Mouse (Mus musculus) limb, embryonic 14.5 days (tissue): Measurements from ENCODE around the gene Cntn6. TPM values are rescaled to one million over a fixed set of nuclear protein-coding genes. Genes with fewer than 3 reads are reported as not detected.

ENCODE experiments used
- ATAC-seq: fragments of 200-750 bp; cut with Nextera tagmentation; 2 replicates; pipeline ENCODE4 v1.8.0; 2017; ENCODE audit warnings: low read depth, moderate number of reproducible peaks, moderate TSS enrichment; ENCODE audit not compliant: low FRiP score
- DNase-seq: peaks from one replicate; pipeline ENCODE4 v3.0.0-alpha.2; 2015; ENCODE audit warnings: low spot score
- H3K27ac ChIP-seq: fragments of 300-500 bp; sonication (generic); replicated peaks from 2 replicates; pipeline ENCODE4 v1.5.1; 2014; ENCODE audit warnings: low read depth, mild to moderate bottlenecking, low read length, moderate library complexity, mixed read lengths
- H3K27me3 ChIP-seq: fragments of 300-500 bp; sonication (generic); 2 replicates; pipeline ENCODE4 v1.6.1; 2014; ENCODE audit warnings: low read length, mixed read lengths; ENCODE audit not compliant: control insufficient read depth, insufficient read depth
- H3K36me3 ChIP-seq: fragments of 300-500 bp; sonication (generic); 2 replicates; pipeline ENCODE4 v1.6.1; 2014; ENCODE audit warnings: mild to moderate bottlenecking, low read length, moderate library complexity, mixed read lengths; ENCODE audit not compliant: control insufficient read depth, insufficient read depth
- H3K4me1 ChIP-seq: fragments of 300-500 bp; sonication (generic); 2 replicates; pipeline ENCODE4 v1.6.1; 2014; ENCODE audit warnings: antibody characterized with exemption, low read length, mixed read lengths; ENCODE audit not compliant: control insufficient read depth, insufficient read depth
- H3K4me2 ChIP-seq: fragments of 300-500 bp; sonication (generic); replicated peaks from 2 replicates; pipeline ENCODE4 v1.6.1; 2014; ENCODE audit warnings: low read depth, mild to moderate bottlenecking, low read length, moderate library complexity; ENCODE audit not compliant: severe bottlenecking
- H3K4me3 ChIP-seq: fragments of 300-500 bp; sonication (generic); replicated peaks from 2 replicates; pipeline ENCODE4 v1.5.1; 2014; ENCODE audit warnings: low read length
- H3K9ac ChIP-seq: fragments of 300-500 bp; sonication (generic); 2 replicates; pipeline ENCODE4 v1.6.1; 2014; ENCODE audit warnings: mild to moderate bottlenecking, low read depth, low read length, moderate library complexity; ENCODE audit not compliant: severe bottlenecking
- H3K9me3 ChIP-seq: fragments of 300-500 bp; sonication (generic); 2 replicates; pipeline ENCODE4 v1.6.1; 2016; ENCODE audit warnings: low read length; ENCODE audit not compliant: control insufficient read depth
- POLR2A ChIP-seq: fragments of 200-500 bp; IDR thresholded peaks from 2 replicates; pipeline ENCODE4 v1.8.0; 2012; ENCODE audit warnings: inconsistent platforms, mild to moderate bottlenecking, moderate library complexity, borderline replicate concordance; ENCODE audit not compliant: insufficient read depth, insufficient read length; ENCODE audit errors: extremely low read depth
- WGBS: fragments of 180-500 bp; shearing (Covaris S2); extraction: QIAGEN DNeasy Blood & Tissue Kit; methylation state at CpG from one replicate; pipeline ENCODE4 v1.1.7; 2014; 5-methylcytosine and 5-hydroxymethylcytosine counted together
- polyA plus RNA-seq, 2 experiments: library from polyadenylated mRNA; depleted of rRNA in 1 of 2; stranded (reverse) in 1 of 2; unstranded in 1 of 2; fragments of >200 nt; fragmentation: Nextera tagmentation in 1 of 2; extraction: Ambion mirVana in 1 of 2; gene quantifications; 2 replicates each; pipeline versions ENCODE4 v1.2.1 to v1.2.3; 2012 to 2014

Gene Cntn6
- polyA plus RNA-seq, 2 experiments, result 0.56 to 0.64 TPM

DNA sequence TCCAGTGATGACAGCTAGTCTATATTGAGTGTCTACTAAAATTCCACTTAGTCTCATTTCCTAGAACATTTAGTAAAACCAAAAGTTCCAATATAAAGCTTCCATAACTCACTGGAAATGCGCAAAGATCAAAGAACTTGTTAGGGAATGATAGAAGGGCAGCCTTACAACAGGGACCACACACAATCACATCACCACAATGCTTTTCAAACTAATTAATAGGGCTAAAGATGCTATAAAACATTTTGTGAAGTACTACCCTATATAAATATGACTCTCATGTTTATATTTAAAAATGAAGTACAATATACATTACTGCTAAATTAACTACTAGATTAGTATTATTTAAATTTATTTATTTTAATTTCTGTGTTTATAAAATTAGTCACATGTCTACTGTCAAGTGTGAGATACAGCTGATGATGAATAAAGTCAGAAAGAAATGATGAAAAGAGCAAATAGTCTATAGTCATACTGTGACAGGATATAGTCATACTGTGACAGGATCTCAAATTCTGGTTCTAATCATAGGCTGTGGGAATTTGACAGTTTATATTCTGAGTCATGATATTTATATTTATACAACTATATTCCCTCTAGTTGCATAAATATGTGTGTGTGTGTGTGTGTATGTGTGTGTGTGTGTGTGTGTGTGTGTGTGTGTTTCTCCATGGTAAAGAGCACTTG lies 187.4 kb downstream of the Cntn6 start:
- WGBS, result 72% methylated on average over 1 of the region's 1 CpGs
- no peak for TF ChIP-seq POLR2A
- DNase-seq, result no peak
- no peaks in the 10 kb centered on the region for H3K9me3 ChIP-seq
- H3K9ac ChIP-seq, result no peak overlapping the region
- H3K4me2 ChIP-seq, result no peak overlapping the region
- no peaks in the 10 kb centered on the region for H3K36me3 ChIP-seq
- no peak for ATAC-seq
- no peak overlapping the region for H3K4me3 ChIP-seq
- no peaks in the 10 kb centered on the region for H3K27me3 ChIP-seq
- H3K4me1 ChIP-seq, result no peaks in the 10 kb centered on the region
- H3K27ac ChIP-seq, result no peak overlapping the region

DNA sequence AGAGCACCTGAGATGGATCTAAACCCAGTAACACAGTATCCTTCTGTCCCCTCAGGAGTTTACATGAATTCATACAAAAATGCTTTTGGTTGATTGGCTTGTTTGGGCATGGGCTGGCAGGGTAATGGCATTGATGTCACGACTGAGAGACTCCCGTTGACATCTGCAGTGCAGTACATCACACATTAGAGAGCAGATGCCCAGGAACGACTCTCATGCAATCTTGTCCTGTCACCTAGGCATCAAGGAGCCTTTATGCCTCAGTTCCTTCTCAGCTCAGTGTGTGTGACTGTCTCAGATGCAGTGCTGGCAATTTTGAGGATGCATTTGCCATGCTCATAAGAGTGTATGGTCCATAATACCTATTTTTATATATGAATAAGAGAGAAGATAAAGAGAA lies 195.4 kb downstream of the Cntn6 start:
- DNase-seq (no peak), ATAC-seq (no peak)
- no peaks in the 10 kb centered on the region for H3K4me1 ChIP-seq
- H3K4me3 ChIP-seq, result no peak overlapping the region
- H3K36me3 ChIP-seq, result no peaks in the 10 kb centered on the region
- no peak overlapping the region for H3K27ac ChIP-seq
- no peak overlapping the region for H3K9ac ChIP-seq
- no peak for TF ChIP-seq POLR2A
- H3K9me3 ChIP-seq, result no peaks in the 10 kb centered on the region
- no peaks in the 10 kb centered on the region for H3K27me3 ChIP-seq
- WGBS, result 51% methylated on average over 3 of the region's 3 CpGs
- H3K4me2 ChIP-seq, result no peak overlapping the region

DNA sequence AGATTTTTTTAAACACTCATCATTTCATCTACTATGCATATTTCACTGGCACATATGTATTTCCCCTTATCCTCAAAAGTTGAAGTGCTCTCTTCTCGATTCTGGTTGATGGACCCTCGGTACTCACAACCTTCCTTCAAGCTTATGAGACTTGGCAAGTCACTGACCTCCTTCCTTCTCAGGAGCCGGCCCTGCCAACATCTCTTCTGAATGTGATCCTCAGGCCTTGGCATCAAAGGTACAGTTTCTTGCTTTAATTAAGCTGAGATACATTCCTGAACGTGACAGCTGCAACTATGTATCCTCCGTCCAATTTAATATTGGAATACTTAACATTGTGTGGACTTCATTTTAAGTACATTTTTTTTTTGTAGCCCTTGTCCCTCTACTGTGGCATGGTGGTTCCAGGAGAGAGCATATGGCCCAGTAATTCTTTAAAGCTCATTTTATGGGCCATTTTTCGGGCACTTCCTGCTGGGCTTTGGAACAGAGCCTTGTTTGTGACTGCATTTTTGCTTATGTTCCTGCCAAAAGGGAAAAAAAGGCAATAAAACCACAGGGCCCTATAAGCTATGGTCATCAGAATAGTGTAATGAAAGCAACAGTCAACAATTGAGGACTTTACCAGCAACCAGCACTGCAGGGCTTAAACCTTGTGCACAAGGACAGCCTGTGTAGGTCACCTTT lies 196.0 kb downstream of the Cntn6 start:
- WGBS, result 26% methylated on average over 6 of the region's 6 CpGs
- TF ChIP-seq POLR2A, result no peak

GRCm38 (mm10) chr6:104728571-104728970 lies 236.0 kb downstream of the Cntn6 start:
- no peaks in the 10 kb centered on the region for H3K27me3 ChIP-seq
- WGBS, result 51% methylated on average over 1 of the region's 1 CpGs
- no peaks in the 10 kb centered on the region for H3K4me1 ChIP-seq
- no peak overlapping the region for H3K4me3 ChIP-seq
- DNase-seq (no peak), ATAC-seq (no peak)
- H3K9me3 ChIP-seq, result no peaks in the 10 kb centered on the region
- no peak overlapping the region for H3K27ac ChIP-seq
- no peak for TF ChIP-seq POLR2A
- no peaks in the 10 kb centered on the region for H3K36me3 ChIP-seq
- no peak overlapping the region for H3K4me2 ChIP-seq
- no peak overlapping the region for H3K9ac ChIP-seq

More for the DNA sequence above, 196.0 kb downstream of the Cntn6 start:
- peak; percentile 16 for DNase-seq
- no peak overlapping the region for H3K27ac ChIP-seq
- no peaks in the 10 kb centered on the region for H3K27me3 ChIP-seq
- ATAC-seq, result peak; percentile 37; the same call in 1 of the 2 replicates
- H3K4me3 ChIP-seq, result no peak overlapping the region
- H3K4me2 ChIP-seq, result no peak overlapping the region
- no peaks in the 10 kb centered on the region for H3K36me3 ChIP-seq
- H3K9me3 ChIP-seq, result no peaks in the 10 kb centered on the region
- no peak overlapping the region for H3K9ac ChIP-seq
- H3K4me1 ChIP-seq, result no peaks in the 10 kb centered on the region

DNA sequence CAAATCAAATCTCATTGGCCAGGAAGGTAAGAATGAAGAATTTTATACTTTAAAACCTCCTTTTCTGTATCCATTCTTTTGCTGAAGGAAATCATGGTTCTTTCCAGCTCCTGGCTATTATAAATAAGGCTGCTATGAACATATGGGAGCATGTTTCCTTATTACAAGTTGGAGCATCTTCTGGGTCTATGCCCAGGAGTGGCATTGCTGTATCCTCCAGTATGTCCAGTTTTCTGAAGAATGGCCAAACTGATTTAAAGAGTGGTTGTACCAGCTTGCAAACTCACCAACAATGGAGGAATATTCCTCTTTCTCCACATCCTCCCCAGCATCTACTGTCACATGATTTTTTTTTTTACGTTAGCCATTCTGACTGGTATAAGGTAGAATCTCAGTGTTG lies 241.7 kb downstream of the Cntn6 start:
- H3K9me3 ChIP-seq, result no peaks in the 10 kb centered on the region
- H3K27ac ChIP-seq, result no peak overlapping the region
- no peak for DNase-seq
- H3K4me3 ChIP-seq, result no peak overlapping the region
- no peaks in the 10 kb centered on the region for H3K36me3 ChIP-seq
- H3K4me2 ChIP-seq, result no peak overlapping the region
- no peaks in the 10 kb centered on the region for H3K4me1 ChIP-seq
- TF ChIP-seq POLR2A, result no peak
- no peaks in the 10 kb centered on the region for H3K27me3 ChIP-seq
- ATAC-seq, result no peak
- H3K9ac ChIP-seq, result no peak overlapping the region
- 92% methylated on average over 1 of the region's 1 CpGs for WGBS
